Mouse (Mus musculus) kidney, adult 2 months (tissue): Measurements from ENCODE around the gene Gipr.

ENCODE experiments used
- CTCF ChIP-seq: fragments of 200-500 bp; conservative IDR thresholded peaks from 2 replicates; pipeline ENCODE4 v1.5.1; 2011; ENCODE audit warnings: low read depth, mild to moderate bottlenecking, control low read depth, low read length, moderate library complexity, mixed read lengths; ENCODE audit not compliant: insufficient read depth, insufficient read length
- POLR2A ChIP-seq: fragments of 200-500 bp; IDR thresholded peaks from one replicate; pipeline ENCODE4 v1.6.1; 2011; ENCODE audit warnings: low read depth, low read length, control low read depth

- TF ChIP-seq CTCF (no peak), POLR2A (no peak)
Measured at GRCm38 (mm10) chr7:19107436-19107835, 58.5 kb downstream of the Gipr start.
